Mouse (Mus musculus) embryonic facial prominence, embryonic 12.5 days (tissue): ENCODE measurements around the gene Crim1. TPM values are rescaled to one million over a fixed set of nuclear protein-coding genes. Genes with fewer than 3 reads are reported as not detected.

ENCODE experiments used
- ATAC-seq: fragments of 200-750 bp; cut with Nextera tagmentation; 2 replicates; pipeline ENCODE4 v1.8.0; 2017; ENCODE audit not compliant: insufficient number of reproducible peaks, insufficient read depth, low FRiP score, low TSS enrichment
- H3K27ac ChIP-seq: fragments of 300-500 bp; sonication (generic); 2 replicates; pipeline ENCODE4 v1.5.1; 2016; ENCODE audit warnings: mild to moderate bottlenecking
- H3K27me3 ChIP-seq: fragments of 300-500 bp; sonication (generic); 2 replicates; pipeline ENCODE4 v1.6.1; 2016; ENCODE audit warnings: mild to moderate bottlenecking, moderate library complexity
- H3K36me3 ChIP-seq: fragments of 300-500 bp; sonication (generic); 2 replicates; pipeline ENCODE4 v1.6.1; 2016; ENCODE audit warnings: mild to moderate bottlenecking
- H3K4me1 ChIP-seq: fragments of 300-500 bp; sonication (generic); 2 replicates; pipeline ENCODE4 v1.6.1; 2016
- H3K4me2 ChIP-seq: fragments of 300-500 bp; sonication (generic); replicated peaks from 2 replicates; pipeline ENCODE4 v1.6.1; 2016; ENCODE audit warnings: mild to moderate bottlenecking, moderate library complexity
- H3K4me3 ChIP-seq: fragments of 300-500 bp; sonication (generic); 2 replicates; pipeline ENCODE4 v1.5.1; 2016; ENCODE audit warnings: mild to moderate bottlenecking
- H3K9ac ChIP-seq: fragments of 300-500 bp; sonication (generic); 2 replicates; pipeline ENCODE4 v1.6.1; 2016; ENCODE audit warnings: mild to moderate bottlenecking, moderate library complexity
- H3K9me3 ChIP-seq: fragments of 300-500 bp; sonication (generic); 2 replicates; pipeline ENCODE4 v1.6.1; 2016; ENCODE audit warnings: mild to moderate bottlenecking, moderate library complexity
- WGBS: fragments of 180-500 bp; shearing (Covaris S2); methylation state at CpG from one replicate; pipeline ENCODE4 v1.1.7; 2016; 5-methylcytosine and 5-hydroxymethylcytosine counted together
- polyA plus RNA-seq: library from polyadenylated mRNA; unstranded; fragments of >200 nt; fragmentation: Nextera tagmentation; extraction: Ambion mirVana; gene quantifications from 2 replicates; pipeline ENCODE4 v1.2.1, GENCODE M21; 2016

The Crim1 gene
- 5.9 and 6.9 TPM in 2 replicates for polyA plus RNA-seq

DNA sequence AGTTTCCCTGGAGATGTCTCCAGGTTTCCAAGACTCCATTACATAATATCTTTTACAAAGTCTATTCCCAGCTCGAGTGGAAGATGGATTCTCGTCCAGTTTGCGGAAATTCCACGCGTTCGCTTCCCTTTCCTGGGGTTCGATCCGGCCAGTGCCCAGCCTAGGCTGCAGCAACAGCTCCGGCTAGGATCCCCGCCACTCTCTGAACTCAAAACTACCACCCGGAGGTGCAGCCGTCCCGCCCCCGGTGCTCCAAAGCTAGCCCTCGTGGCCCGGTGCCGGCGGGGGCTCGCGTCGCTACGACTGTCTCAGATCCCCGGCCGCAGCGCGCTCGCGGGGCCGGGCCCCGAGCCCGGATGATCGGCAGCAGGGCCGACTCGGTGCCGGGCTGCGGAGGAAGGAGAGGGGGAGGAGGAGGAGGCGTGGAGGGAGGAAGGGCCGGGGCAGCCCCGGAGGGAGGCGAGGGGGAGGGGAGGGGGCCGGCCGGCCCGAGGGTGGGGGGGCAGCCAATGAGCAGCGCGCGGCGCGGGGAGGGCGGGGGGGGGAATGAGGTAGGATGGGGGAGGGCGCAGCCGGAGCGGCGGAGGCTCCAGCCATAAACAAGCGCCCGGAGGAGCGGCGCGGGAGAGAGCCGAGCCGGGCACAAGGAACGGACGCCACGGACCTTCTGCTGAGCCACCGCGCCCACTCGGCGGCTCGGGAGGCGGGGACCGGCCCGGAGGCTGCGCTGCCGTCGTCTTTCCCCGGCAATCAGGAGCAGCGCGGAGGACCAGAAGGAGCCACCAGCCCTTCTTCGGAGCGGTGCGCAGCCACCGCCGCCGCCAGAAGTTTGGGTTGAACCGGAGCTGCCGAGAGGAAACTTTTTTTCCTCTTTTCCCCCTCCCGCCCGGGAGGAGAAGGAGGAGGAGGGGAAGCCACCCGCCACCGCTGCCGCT is at the start of gene Crim1:
Crim1 (plus strand) TSS at position 623 of the 935 bp plus-strand sequence.
- ATAC-seq = peak; percentile 79
- Histone ChIP-seq H3K4me3 (peak within 1 kb of the TSS; percentile 85), H3K27ac (peak within 1 kb of the TSS; percentile 98), H3K9ac (peak within 1 kb of the TSS; percentile 83), H3K4me1 (peaks cover 19% of the 10 kb centered on the region), H3K36me3 (no peaks in the 10 kb centered on the region), H3K9me3 (no peaks in the 10 kb centered on the region), H3K4me2 (peak within 1 kb of the TSS; percentile 98), H3K27me3 (peaks cover 6% of the 10 kb centered on the region; the same call in 1 of the 2 replicates)
- WGBS = under 1% methylated on average over 71 of the region's 90 CpGs

DNA sequence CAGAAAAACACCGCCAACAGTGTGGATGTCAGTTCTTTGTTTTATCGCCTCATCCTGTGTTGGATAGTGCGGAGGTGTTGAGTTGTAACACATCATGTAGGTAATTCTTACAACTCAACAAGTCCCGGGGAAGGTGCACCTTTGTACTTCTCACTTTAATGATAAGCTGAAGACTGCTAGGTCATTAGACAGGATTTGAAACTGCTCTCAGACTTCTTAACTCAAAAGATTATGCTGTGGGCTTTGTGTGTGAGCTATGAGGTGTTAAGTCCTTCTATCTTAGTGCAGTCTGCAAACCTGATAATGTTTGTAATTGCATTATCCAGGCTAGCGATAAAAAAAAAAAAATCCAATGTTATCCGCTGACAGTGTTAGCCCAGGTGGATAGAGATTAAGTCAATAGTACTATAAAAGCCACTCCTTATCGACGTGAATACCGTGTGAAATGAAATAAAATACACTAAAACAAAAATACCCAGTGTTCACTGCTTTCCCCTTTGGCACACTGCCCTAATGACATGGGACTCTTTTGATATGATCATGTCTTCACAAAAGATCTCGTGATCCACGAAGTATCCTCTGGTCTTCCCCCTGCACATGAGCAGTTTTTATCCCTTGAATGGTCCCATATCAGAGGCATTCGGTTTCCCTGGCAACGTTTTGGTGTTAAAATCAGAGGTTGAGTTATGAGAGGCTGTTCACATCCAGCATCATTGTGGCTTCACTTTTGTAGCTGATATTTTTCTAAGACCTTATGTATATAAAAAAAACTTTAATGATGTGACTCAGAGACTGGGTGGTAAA is 48.4 kb upstream of the Crim1 start:
- no peak overlapping the region for H3K9ac ChIP-seq
- 85% methylated on average over 13 of the region's 13 CpGs for WGBS
- H3K27me3 ChIP-seq = no peaks in the 10 kb centered on the region
- H3K27ac ChIP-seq = no peak overlapping the region
- no peak for ATAC-seq
- no peaks in the 10 kb centered on the region for H3K9me3 ChIP-seq
- H3K4me1 ChIP-seq = no peaks in the 10 kb centered on the region
- H3K4me3 ChIP-seq = no peak overlapping the region
- no peak overlapping the region for H3K4me2 ChIP-seq
- H3K36me3 ChIP-seq = no peaks in the 10 kb centered on the region

DNA sequence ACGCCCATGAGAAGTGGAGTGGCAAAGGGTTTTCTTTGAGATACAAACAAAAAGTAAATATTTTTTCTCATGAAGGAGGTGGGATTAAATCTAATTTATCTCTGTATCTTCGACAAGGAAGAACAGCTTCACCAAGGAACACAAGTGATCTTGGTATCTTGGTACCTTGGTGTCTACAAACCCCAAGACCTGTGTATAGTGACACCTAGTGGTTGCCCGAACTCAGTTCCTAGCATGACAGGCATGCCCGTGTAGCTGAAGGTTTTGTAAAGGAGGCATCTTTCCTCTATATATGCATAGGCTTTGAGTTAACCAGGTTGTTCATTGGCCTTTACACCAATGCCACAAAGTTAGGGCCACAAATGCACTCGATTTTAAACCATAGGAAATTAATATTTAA is 36.8 kb upstream of the Crim1 start:
- H3K27ac ChIP-seq = no peak overlapping the region
- H3K27me3 ChIP-seq = no peaks in the 10 kb centered on the region
- H3K9ac ChIP-seq = no peak overlapping the region
- H3K4me1 ChIP-seq = no peaks in the 10 kb centered on the region
- H3K4me3 ChIP-seq = no peak overlapping the region
- H3K9me3 ChIP-seq = no peaks in the 10 kb centered on the region
- ATAC-seq = no peak
- H3K4me2 ChIP-seq = no peak overlapping the region
- no peaks in the 10 kb centered on the region for H3K36me3 ChIP-seq
- WGBS = 30% methylated on average over 5 of the region's 5 CpGs

DNA sequence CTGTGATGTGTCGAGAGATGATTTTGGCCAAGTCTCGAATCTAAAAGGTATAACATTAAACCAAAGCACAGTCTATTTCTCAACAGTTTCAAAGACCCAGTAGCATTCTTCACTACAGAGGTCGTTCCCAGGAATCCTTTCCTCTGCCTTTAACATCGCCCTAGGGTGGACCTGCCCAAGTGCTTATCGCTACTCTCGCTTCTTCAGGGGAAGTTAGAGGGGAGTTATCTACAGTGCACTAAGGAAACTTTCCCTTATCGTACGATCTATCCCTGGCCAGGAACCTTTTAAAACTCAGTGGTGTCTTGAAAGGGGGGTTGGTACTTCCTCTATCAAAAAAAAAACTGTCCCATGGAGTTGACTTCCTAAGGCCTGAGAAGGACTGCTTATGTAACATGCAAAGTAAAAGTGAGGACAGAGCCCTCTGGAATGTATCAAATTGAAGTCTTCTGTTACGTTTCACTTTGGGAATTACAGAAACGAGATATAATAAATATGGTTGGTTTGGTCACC is 36.3 kb upstream of the Crim1 start:
- WGBS = 79% methylated on average over 10 of the region's 10 CpGs
- Histone ChIP-seq H3K9me3 (no peaks in the 10 kb centered on the region), H3K27me3 (no peaks in the 10 kb centered on the region), H3K27ac (no peak overlapping the region), H3K4me1 (no peaks in the 10 kb centered on the region), H3K36me3 (no peaks in the 10 kb centered on the region), H3K4me3 (no peak overlapping the region), H3K9ac (no peak overlapping the region), H3K4me2 (no peak overlapping the region)
- ATAC-seq = no peak

DNA sequence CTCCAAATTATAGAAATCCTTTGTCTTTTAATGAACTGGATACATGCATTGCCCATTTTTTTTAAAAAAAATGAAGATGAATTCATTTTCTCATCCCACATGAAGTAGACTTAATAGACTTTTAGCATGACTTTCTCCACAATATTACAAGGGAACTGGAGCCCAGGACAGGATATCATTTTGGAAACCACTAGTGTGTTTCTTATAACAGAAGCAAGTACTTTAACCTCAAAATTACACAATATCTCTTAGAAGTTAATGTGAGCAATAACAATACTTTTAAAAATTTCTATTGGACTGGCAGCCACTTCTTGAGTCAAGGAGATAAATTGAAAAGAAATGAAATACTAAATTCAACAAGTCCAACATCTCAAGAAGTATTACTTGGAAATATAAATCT is 34.2 kb upstream of the Crim1 start:
- Histone ChIP-seq H3K27ac (no peak overlapping the region), H3K27me3 (no peaks in the 10 kb centered on the region)
- no peak for ATAC-seq

DNA sequence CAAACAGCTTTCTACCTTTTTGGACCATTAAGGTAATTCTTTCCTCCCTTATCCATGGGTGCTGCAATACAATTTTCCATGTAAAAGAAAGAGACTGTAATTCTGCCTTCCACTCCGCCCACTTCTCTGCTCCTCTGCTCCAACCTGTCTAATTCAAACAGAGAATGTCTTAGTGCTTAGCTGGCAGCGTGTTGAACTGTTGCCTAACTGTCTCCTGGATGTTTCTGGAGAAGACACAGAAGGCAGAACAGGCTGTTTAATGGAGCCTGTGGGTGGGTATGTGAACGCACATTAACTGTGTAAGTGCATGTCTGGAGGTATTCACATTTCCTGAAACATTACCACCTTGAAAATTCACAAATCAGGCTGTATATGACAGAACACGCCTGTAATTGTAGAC is 33.5 kb upstream of the Crim1 start:
- no peaks in the 10 kb centered on the region for H3K36me3 ChIP-seq
- H3K9ac ChIP-seq = no peak overlapping the region
- no peaks in the 10 kb centered on the region for H3K27me3 ChIP-seq
- no peak for ATAC-seq
- H3K9me3 ChIP-seq = no peaks in the 10 kb centered on the region
- H3K4me1 ChIP-seq = no peaks in the 10 kb centered on the region
- WGBS = 76% methylated on average over 4 of the region's 4 CpGs
- no peak overlapping the region for H3K4me3 ChIP-seq
- H3K4me2 ChIP-seq = no peak overlapping the region
- H3K27ac ChIP-seq = no peak overlapping the region

More for the DNA sequence above, 34.2 kb upstream of the Crim1 start:
- H3K9me3 ChIP-seq = no peaks in the 10 kb centered on the region
- H3K36me3 ChIP-seq = no peaks in the 10 kb centered on the region
- no peak overlapping the region for H3K4me2 ChIP-seq
- no peak overlapping the region for H3K9ac ChIP-seq
- no peak overlapping the region for H3K4me3 ChIP-seq
- H3K4me1 ChIP-seq = no peaks in the 10 kb centered on the region

DNA sequence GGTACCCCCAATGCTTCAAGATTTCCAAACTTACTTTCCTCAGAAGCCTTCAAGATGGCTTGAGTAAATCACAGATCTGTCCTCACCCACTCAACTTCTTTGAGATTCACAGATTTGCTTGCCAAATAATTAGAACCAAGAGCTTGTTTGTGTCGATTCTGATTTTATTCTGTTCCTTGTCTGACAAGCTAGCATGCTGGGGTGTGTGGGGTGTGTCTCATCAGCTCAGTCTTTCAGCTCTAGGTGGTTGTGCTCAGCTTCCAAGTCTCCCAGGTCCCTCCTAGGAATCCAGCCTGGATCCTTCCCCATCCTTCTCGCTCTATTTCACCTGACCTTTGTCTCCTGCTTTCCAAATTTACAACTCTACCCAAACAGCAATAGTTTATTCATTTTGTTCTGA is 27.7 kb upstream of the Crim1 start:
- no peak overlapping the region for H3K9ac ChIP-seq
- WGBS = 69% methylated on average over 2 of the region's 2 CpGs
- H3K4me3 ChIP-seq = no peak overlapping the region
- H3K27ac ChIP-seq = no peak overlapping the region
- no peaks in the 10 kb centered on the region for H3K9me3 ChIP-seq
- no peaks in the 10 kb centered on the region for H3K36me3 ChIP-seq
- H3K27me3 ChIP-seq = no peaks in the 10 kb centered on the region
- H3K4me1 ChIP-seq = no peaks in the 10 kb centered on the region
- ATAC-seq = no peak
- no peak overlapping the region for H3K4me2 ChIP-seq

DNA sequence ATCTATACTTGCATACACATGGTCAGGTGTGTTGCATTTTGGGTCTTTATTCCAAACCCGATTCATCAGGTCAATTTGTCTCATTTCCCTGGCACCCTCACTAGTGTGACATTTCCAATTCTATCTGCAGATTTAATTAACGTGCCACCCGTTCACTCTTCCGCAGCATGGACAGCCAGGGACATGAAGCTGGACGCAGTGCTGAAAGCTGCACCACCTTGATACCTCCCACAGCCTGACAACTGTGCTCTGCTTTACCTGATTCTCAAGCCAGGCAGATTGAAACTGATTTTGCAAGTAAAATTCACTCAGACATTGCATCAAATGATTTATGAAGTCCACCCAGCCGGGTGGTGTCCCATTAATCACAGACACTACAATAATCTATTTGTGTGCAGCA is 19.3 kb upstream of the Crim1 start:
- H3K9me3 ChIP-seq = no peaks in the 10 kb centered on the region
- no peaks in the 10 kb centered on the region for H3K4me1 ChIP-seq
- no peak overlapping the region for H3K27ac ChIP-seq
- H3K4me2 ChIP-seq = no peak overlapping the region
- no peaks in the 10 kb centered on the region for H3K36me3 ChIP-seq
- no peak overlapping the region for H3K4me3 ChIP-seq
- no peak overlapping the region for H3K9ac ChIP-seq
- 91% methylated on average over 6 of the region's 6 CpGs for WGBS
- no peak for ATAC-seq
- H3K27me3 ChIP-seq = no peaks in the 10 kb centered on the region

DNA sequence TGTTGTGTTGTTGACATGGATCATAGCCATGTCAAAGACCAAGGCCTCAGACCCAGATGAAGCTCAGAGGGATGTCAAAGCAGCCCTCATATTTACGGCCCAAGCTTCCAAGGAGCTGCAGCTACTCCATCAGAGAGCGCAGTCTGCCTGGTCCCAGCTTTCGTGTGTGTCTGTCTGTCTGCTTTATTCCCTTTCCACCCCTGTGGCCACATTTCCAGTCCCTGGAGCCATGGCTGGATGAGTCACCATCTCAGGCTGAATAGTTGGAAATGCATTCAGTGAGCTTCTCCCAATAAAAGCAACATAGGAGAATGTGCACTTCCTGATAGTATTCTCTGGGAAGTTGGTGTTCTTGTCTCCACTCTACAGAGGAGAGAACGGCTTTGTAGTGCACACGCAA is 3.9 kb upstream of the Crim1 start:
- no peak overlapping the region for H3K9ac ChIP-seq

DNA sequence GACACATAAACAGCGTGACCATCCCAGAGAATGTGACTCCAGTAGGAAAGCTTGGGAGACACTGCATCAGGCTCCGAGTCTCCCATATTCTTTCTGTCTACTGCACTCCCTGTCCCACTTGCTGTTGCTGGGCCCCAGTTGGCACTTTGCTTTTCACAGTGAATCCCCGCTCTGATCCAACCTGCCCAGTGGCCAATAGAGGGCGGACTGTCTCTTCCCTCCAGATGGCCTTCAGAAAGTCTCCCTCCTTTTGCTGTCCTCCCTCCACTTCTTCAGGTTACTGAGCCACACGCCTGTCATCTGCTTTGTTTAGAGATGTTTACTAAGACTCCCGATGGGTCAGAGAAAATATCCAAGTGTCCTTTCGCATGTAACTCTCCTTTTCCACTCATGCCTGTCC is 2.9 kb upstream of the Crim1 start:
- H3K36me3 ChIP-seq = no peaks in the 10 kb centered on the region
- no peak overlapping the region for H3K9ac ChIP-seq
- no peak overlapping the region for H3K4me2 ChIP-seq
- no peaks in the 10 kb centered on the region for H3K9me3 ChIP-seq
- ATAC-seq = no peak
- H3K4me1 ChIP-seq = peaks cover 7% of the 10 kb centered on the region; the same call in 1 of the 2 replicates
- H3K27me3 ChIP-seq = peaks cover 6% of the 10 kb centered on the region; the same call in 1 of the 2 replicates
- WGBS = 20% methylated on average over 7 of the region's 7 CpGs
- H3K27ac ChIP-seq = no peak overlapping the region
- no peak overlapping the region for H3K4me3 ChIP-seq

More for the DNA sequence above, 3.9 kb upstream of the Crim1 start:
- Histone ChIP-seq H3K36me3 (no peaks in the 10 kb centered on the region), H3K4me1 (no peaks in the 10 kb centered on the region), H3K27me3 (peaks cover 6% of the 10 kb centered on the region; the same call in 1 of the 2 replicates), H3K4me3 (no peak overlapping the region), H3K9me3 (no peaks in the 10 kb centered on the region), H3K4me2 (no peak overlapping the region), H3K27ac (no peak overlapping the region)
- ATAC-seq = no peak
- WGBS = 93% methylated on average over 5 of the region's 5 CpGs

DNA sequence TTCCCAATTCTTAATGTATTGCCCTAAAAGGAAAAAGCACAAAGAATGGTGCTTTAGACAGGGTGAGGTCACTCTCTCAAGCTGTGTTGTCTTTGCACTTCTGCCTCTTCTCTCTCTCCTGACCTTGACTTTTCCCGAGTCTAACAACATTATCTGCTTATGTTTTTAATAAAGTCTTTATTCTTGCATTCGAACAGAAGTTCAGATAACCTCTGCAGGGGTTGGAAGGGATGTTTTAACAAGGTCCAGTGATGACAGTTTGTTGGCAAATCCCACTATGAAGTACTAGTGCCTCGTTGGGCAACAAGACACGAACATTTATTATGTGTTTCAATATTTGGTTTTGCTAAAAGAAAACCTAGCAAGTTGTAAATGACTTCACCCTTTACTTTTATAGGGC is 1.9 kb upstream of the Crim1 start:
- 59% methylated on average over 4 of the region's 4 CpGs for WGBS
- Histone ChIP-seq H3K4me1 (peaks cover 18% of the 10 kb centered on the region), H3K27me3 (peaks cover 6% of the 10 kb centered on the region; the same call in 1 of the 2 replicates), H3K4me2 (no peak overlapping the region), H3K9me3 (no peaks in the 10 kb centered on the region), H3K27ac (no peak overlapping the region), H3K36me3 (no peaks in the 10 kb centered on the region), H3K9ac (no peak overlapping the region), H3K4me3 (no peak overlapping the region)
- no peak for ATAC-seq
